ENCODE assay signal across 32 mouse cellular contexts in the genomic region with DNA sequence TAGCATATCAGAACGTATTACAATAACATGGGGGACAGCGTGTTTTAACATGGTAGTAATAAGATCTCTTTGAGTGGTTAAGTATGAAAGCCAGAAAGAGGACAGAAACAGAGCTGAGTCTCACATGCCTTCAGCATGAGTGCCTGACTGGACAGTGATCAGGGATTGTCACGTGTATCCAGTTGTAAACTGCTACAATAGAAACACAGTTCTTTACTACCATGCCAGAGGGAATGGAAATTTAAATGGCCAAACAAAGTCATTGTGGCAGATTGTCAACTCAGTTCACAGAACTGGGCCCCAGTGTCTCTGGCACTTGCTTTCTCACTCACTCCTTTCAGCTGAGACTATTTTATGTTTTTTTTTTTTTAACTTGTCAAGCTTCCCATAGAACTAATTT.
A peak's percentile ranks its signal among the peaks of the same experiment; 100 is the strongest.
DNase-seq lines count a peak whose midpoint lies in the region; ATAC-seq and TF ChIP-seq lines count a peak whose summit lies in the region.
"Had no signal": no experiment of that assay in that cellular context is flagged by ENCODE, and none has a peak within 500 bp of the region (broad histone marks: within the 10 kb centered on the region; RNA-seq: fewer than 3 reads in every experiment).

No protein-coding gene starts in this region.

- H3K9me3 ChIP-seq in lung, embryonic 15.5 days, result no peaks in the 10 kb centered on the region
- no peaks in the 10 kb centered on the region for H3K9me3 ChIP-seq in midbrain, postnatal 0 days (ENCODE audit: low read length)
- H3K9me3 ChIP-seq: heart, embryonic 15.5 days; hindbrain, embryonic 13.5 days; kidney, embryonic 15.5 days; limb, embryonic 13.5 days; midbrain, embryonic 10.5 days; neural tube, embryonic 12.5 days had no signal

- DNase-seq in heart, adult 9 months (ENCODE audit: low spot score in 2 of 2), result peak; percentile 23 to 35
- DNase-seq in heart, postnatal 4 days, result no peak
- no peak for DNase-seq in lung, adult 18-20 months
- DNase-seq in gastrocnemius, adult 2 months, result peak; percentile 48
- DNase-seq in lung, postnatal 25 days (ENCODE audit: low spot score), result peak; percentile 12
- DNase-seq in thymus, postnatal 25 days, result no peak
- no peak for DNase-seq in midbrain, postnatal 0 days (ENCODE audit: low spot score)
- DNase-seq: adrenal gland, adult 2 months; cerebellum, adult 2 months; cerebellum, postnatal 14 days; heart, postnatal 36 days; kidney, postnatal 36 days; right cerebral cortex, adult 18-20 months; right cerebral cortex, postnatal 4 days; thymus, adult 2 months; thymus, postnatal 4 days had no signal

- H3K4me3 ChIP-seq in lung, embryonic 15.5 days, result no peak overlapping the region
- no peak overlapping the region for H3K4me3 ChIP-seq in gastrocnemius, adult 2 months
- H3K4me3 ChIP-seq in midbrain, postnatal 0 days (ENCODE audit: low read depth, low read length), result no peak overlapping the region
- H3K4me3 ChIP-seq: erythroblast, embryonic 14.5 days; heart, embryonic 15.5 days; hindbrain, embryonic 13.5 days; kidney, embryonic 15.5 days; layer of hippocampus, adult 2 months; left cerebral cortex, adult 2 months; limb, embryonic 13.5 days; midbrain, embryonic 10.5 days; myocyte; neural tube, embryonic 12.5 days had no signal

- TF ChIP-seq CTCF in gastrocnemius, adult 2 months (IDR thresholded peaks at IDR 0.05), result no peak
- no peak for TF ChIP-seq CTCF in midbrain, postnatal 0 days (IDR thresholded peaks at IDR 0.05)

- H3K4me1 ChIP-seq in lung, embryonic 15.5 days, result no peaks in the 10 kb centered on the region
- no peaks in the 10 kb centered on the region for H3K4me1 ChIP-seq in midbrain, postnatal 0 days (ENCODE audit: insufficient read depth, low read length)
- H3K4me1 ChIP-seq: heart, embryonic 15.5 days; hindbrain, embryonic 13.5 days; kidney, embryonic 15.5 days; midbrain, embryonic 10.5 days; neural tube, embryonic 12.5 days had no signal

- no peaks in the 10 kb centered on the region for H3K36me3 ChIP-seq in lung, embryonic 15.5 days
- no peaks in the 10 kb centered on the region for H3K36me3 ChIP-seq in midbrain, postnatal 0 days (ENCODE audit: insufficient read depth, low read length)
- H3K36me3 ChIP-seq: heart, embryonic 15.5 days; hindbrain, embryonic 13.5 days; kidney, embryonic 15.5 days; limb, embryonic 13.5 days; midbrain, embryonic 10.5 days; neural tube, embryonic 12.5 days had no signal

- no peak overlapping the region for H3K9ac ChIP-seq in lung, embryonic 15.5 days
- H3K9ac ChIP-seq in midbrain, postnatal 0 days (replicated peaks; ENCODE audit: low read length, poor library complexity, severe bottlenecking), result no peak overlapping the region
- H3K9ac ChIP-seq: heart, embryonic 15.5 days; hindbrain, embryonic 13.5 days; kidney, embryonic 15.5 days; limb, embryonic 13.5 days; neural tube, embryonic 12.5 days had no signal

- no peak for ATAC-seq in lung, embryonic 15.5 days (ENCODE audit: borderline replicate concordance, extremely low read depth, low FRiP score, low TSS enrichment)
- no peak for ATAC-seq in midbrain, postnatal 0 days (ENCODE audit: low FRiP score)
- ATAC-seq: CD4-positive, CD25-positive, alpha-beta regulatory T cell, adult 4 months; forebrain, embryonic 16.5 days; intestine, embryonic 16.5 days; midbrain, embryonic 16.5 days had no signal

- WGBS in lung, embryonic 15.5 days, result 60% methylated on average over 3 of the region's 3 CpGs
- WGBS in midbrain, postnatal 0 days, result 76% methylated on average over 3 of the region's 3 CpGs

- H3K27ac ChIP-seq in lung, embryonic 15.5 days, result 0 out of 2 replicates have a peak overlapping the region, but pooled peaks have one; percentile 6
- H3K27ac ChIP-seq in gastrocnemius, adult 2 months, result peak overlapping the region; percentile 73
- H3K27ac ChIP-seq in midbrain, postnatal 0 days (ENCODE audit: low read depth, low read length), result no peak overlapping the region
- H3K27ac ChIP-seq: heart, embryonic 15.5 days; hindbrain, embryonic 13.5 days; kidney, embryonic 15.5 days; layer of hippocampus, adult 2 months; left cerebral cortex, adult 2 months; limb, embryonic 13.5 days; midbrain, embryonic 10.5 days; neural tube, embryonic 12.5 days had no signal

- intact Hi-C loops in gastrocnemius, adult 2 months (cut with DNase I), result loop anchor here (10.0 kb wide), 2 partner anchors 75 to 95 kb away; no protein-coding TSS in a partner anchor

- H3K4me2 ChIP-seq in lung, embryonic 15.5 days, result no peak overlapping the region
- H3K4me2 ChIP-seq in midbrain, postnatal 0 days (ENCODE audit: low read depth, low read length, poor library complexity, severe bottlenecking), result no peak overlapping the region
- H3K4me2 ChIP-seq: heart, embryonic 15.5 days; hindbrain, embryonic 13.5 days; kidney, embryonic 15.5 days; limb, embryonic 13.5 days; liver, embryonic 11.5 days; neural tube, embryonic 12.5 days had no signal

- H3K27me3 ChIP-seq in lung, embryonic 15.5 days, result no peaks in the 10 kb centered on the region
- H3K27me3 ChIP-seq in midbrain, postnatal 0 days (ENCODE audit: insufficient read depth, low read length), result no peaks in the 10 kb centered on the region
- H3K27me3 ChIP-seq: heart, embryonic 15.5 days; hindbrain, embryonic 13.5 days; kidney, embryonic 15.5 days; limb, embryonic 13.5 days; neural tube, embryonic 12.5 days had no signal

Comparison
In these comparisons a context has a peak if more than half of its experiments do, and no peak if none do; other contexts are left out.
1. DNase-seq: peak in heart, adult 9 months (2 of 2), gastrocnemius, adult 2 months (single experiment) and lung, postnatal 25 days (single experiment); none in heart, postnatal 4 days (single experiment), lung, adult 18-20 months (0 of 2), thymus, postnatal 25 days (single experiment) and midbrain, postnatal 0 days (single experiment).